Mouse (Mus musculus) limb, embryonic 15.5 days (tissue): ENCODE results near the gene Fam198b. TPM values are rescaled to one million over a fixed set of nuclear protein-coding genes. Genes with fewer than 3 reads are reported as not detected.

Source experiments
- ATAC-seq: fragments of 200-750 bp; cut with Nextera tagmentation; 2 replicates; pipeline ENCODE4 v1.8.0; 2017; ENCODE audit warnings: low read depth, moderate TSS enrichment; ENCODE audit not compliant: insufficient number of reproducible peaks, low FRiP score, low TSS enrichment
- H3K27ac ChIP-seq: fragments of 300-500 bp; sonication (generic); 2 replicates; pipeline ENCODE4 v1.5.1; 2015; ENCODE audit warnings: moderate library complexity, mild to moderate bottlenecking, inconsistent platforms
- H3K27me3 ChIP-seq: fragments of 300-500 bp; sonication (generic); 2 replicates; pipeline ENCODE4 v1.6.1; 2015; ENCODE audit warnings: inconsistent platforms
- H3K36me3 ChIP-seq: fragments of 300-500 bp; sonication (generic); 2 replicates; pipeline ENCODE4 v1.6.1; 2015; ENCODE audit warnings: inconsistent platforms
- H3K4me1 ChIP-seq: fragments of 300-500 bp; sonication (generic); 2 replicates; pipeline ENCODE4 v1.6.1; 2015; ENCODE audit warnings: inconsistent platforms
- H3K4me2 ChIP-seq: fragments of 300-500 bp; sonication (generic); 2 replicates; pipeline ENCODE4 v1.6.1; 2015; ENCODE audit warnings: mild to moderate bottlenecking, inconsistent platforms
- H3K4me3 ChIP-seq: fragments of 300-500 bp; sonication (generic); 2 replicates; pipeline ENCODE4 v1.5.1; 2015; ENCODE audit warnings: mild to moderate bottlenecking, inconsistent platforms
- H3K9ac ChIP-seq: fragments of 300-500 bp; sonication (generic); 2 replicates; pipeline ENCODE4 v1.6.1; 2015; ENCODE audit warnings: inconsistent platforms
- H3K9me3 ChIP-seq: fragments of 300-500 bp; sonication (generic); 2 replicates; pipeline ENCODE4 v1.6.1; 2016; ENCODE audit warnings: inconsistent platforms
- WGBS: fragments of 180-500 bp; shearing (Covaris S2); methylation state at CpG from one replicate; pipeline ENCODE4 v1.1.7; 2015; 5-methylcytosine and 5-hydroxymethylcytosine counted together
- polyA plus RNA-seq: library from polyadenylated mRNA; unstranded; fragments of >200 nt; fragmentation: Nextera tagmentation; extraction: Ambion mirVana; gene quantifications from 2 replicates; pipeline ENCODE4 v1.2.1, GENCODE M21; 2015

Gene Fam198b
- polyA plus RNA-seq, 1 experiment from 2014 or later: 20.1 TPM

GRCm38 (mm10) chr3:79904238-79904757 is 20.0 kb downstream of the Fam198b start:
- WGBS: 76% methylated on average over 10 of the region's 10 CpGs
- Histone ChIP-seq H3K27ac (no peak overlapping the region), H3K36me3 (no peaks in the 10 kb centered on the region), H3K9ac (no peak overlapping the region), H3K4me2 (no peak overlapping the region), H3K9me3 (no peaks in the 10 kb centered on the region), H3K4me3 (no peak overlapping the region), H3K27me3 (no peaks in the 10 kb centered on the region), H3K4me1 (no peaks in the 10 kb centered on the region)
- ATAC-seq: no peak

GRCm38 (mm10) chr3:79905397-79905796 is 21.1 kb downstream of the Fam198b start:
- no peak overlapping the region for H3K4me3 ChIP-seq

GRCm38 (mm10) chr3:79906250-79907045 is 22.1 kb downstream of the Fam198b start:
- H3K4me2 ChIP-seq: no peak overlapping the region
- WGBS: 72% methylated on average over 5 of the region's 5 CpGs
- no peak overlapping the region for H3K9ac ChIP-seq
- ATAC-seq: no peak
- H3K4me1 ChIP-seq: no peaks in the 10 kb centered on the region
- H3K36me3 ChIP-seq: no peaks in the 10 kb centered on the region
- H3K4me3 ChIP-seq: no peak overlapping the region
- no peaks in the 10 kb centered on the region for H3K9me3 ChIP-seq
- H3K27me3 ChIP-seq: no peaks in the 10 kb centered on the region
- no peak overlapping the region for H3K27ac ChIP-seq

More at GRCm38 (mm10) chr3:79905397-79905796, 21.1 kb downstream of the Fam198b start:
- Histone ChIP-seq H3K9me3 (no peaks in the 10 kb centered on the region), H3K36me3 (no peaks in the 10 kb centered on the region), H3K4me2 (no peak overlapping the region), H3K9ac (no peak overlapping the region), H3K27ac (no peak overlapping the region), H3K27me3 (no peaks in the 10 kb centered on the region), H3K4me1 (no peaks in the 10 kb centered on the region)
- no peak for ATAC-seq

GRCm38 (mm10) chr3:79907223-79907622 is 22.9 kb downstream of the Fam198b start:
- Histone ChIP-seq H3K4me2 (no peak overlapping the region), H3K27me3 (no peaks in the 10 kb centered on the region), H3K9ac (no peak overlapping the region), H3K4me1 (no peaks in the 10 kb centered on the region), H3K9me3 (no peaks in the 10 kb centered on the region), H3K36me3 (no peaks in the 10 kb centered on the region), H3K27ac (0 out of 2 replicates have a peak overlapping the region, but pooled peaks have one; percentile 17), H3K4me3 (no peak overlapping the region)
- WGBS: 47% methylated on average over 7 of the region's 7 CpGs
- no peak for ATAC-seq

GRCm38 (mm10) chr3:79910375-79911141 is 26.2 kb downstream of the Fam198b start:
- Histone ChIP-seq H3K4me1 (no peaks in the 10 kb centered on the region), H3K27ac (no peak overlapping the region), H3K4me3 (no peak overlapping the region), H3K9me3 (no peaks in the 10 kb centered on the region), H3K27me3 (no peaks in the 10 kb centered on the region), H3K4me2 (no peak overlapping the region), H3K9ac (no peak overlapping the region), H3K36me3 (no peaks in the 10 kb centered on the region)
- no peak for ATAC-seq
- WGBS: 69% methylated on average over 10 of the region's 10 CpGs

- Histone ChIP-seq H3K4me1 (no peaks in the 10 kb centered on the region), H3K36me3 (no peaks in the 10 kb centered on the region), H3K4me3 (no peak overlapping the region), H3K27ac (no peak overlapping the region), H3K27me3 (no peaks in the 10 kb centered on the region), H3K9me3 (no peaks in the 10 kb centered on the region), H3K9ac (no peak overlapping the region), H3K4me2 (no peak overlapping the region)
- 77% methylated on average over 3 of the region's 3 CpGs for WGBS
- ATAC-seq: no peak
These were observed 26.8 kb downstream of the Fam198b start for GRCm38 (mm10) chr3:79911166-79911565.

- H3K4me2 ChIP-seq: no peak overlapping the region
- H3K27me3 ChIP-seq: no peaks in the 10 kb centered on the region
- no peak overlapping the region for H3K27ac ChIP-seq
- H3K4me3 ChIP-seq: no peak overlapping the region
- 88% methylated on average over 5 of the region's 5 CpGs for WGBS
- no peaks in the 10 kb centered on the region for H3K4me1 ChIP-seq
- no peak for ATAC-seq
- no peak overlapping the region for H3K9ac ChIP-seq
- no peaks in the 10 kb centered on the region for H3K9me3 ChIP-seq
- H3K36me3 ChIP-seq: no peaks in the 10 kb centered on the region
These were observed 29.7 kb downstream of the Fam198b start for GRCm38 (mm10) chr3:79914012-79914411.

- Histone ChIP-seq H3K27me3 (no peaks in the 10 kb centered on the region), H3K36me3 (no peaks in the 10 kb centered on the region), H3K4me1 (no peaks in the 10 kb centered on the region), H3K4me2 (no peak overlapping the region), H3K4me3 (no peak overlapping the region), H3K27ac (no peak overlapping the region), H3K9ac (no peak overlapping the region), H3K9me3 (no peaks in the 10 kb centered on the region)
- no peak for ATAC-seq
- 82% methylated on average over 5 of the region's 5 CpGs for WGBS
These were observed 31.9 kb downstream of the Fam198b start for GRCm38 (mm10) chr3:79916185-79916584.

- Histone ChIP-seq H3K27ac (no peak overlapping the region), H3K9me3 (no peaks in the 10 kb centered on the region), H3K27me3 (no peaks in the 10 kb centered on the region), H3K4me3 (no peak overlapping the region), H3K36me3 (no peaks in the 10 kb centered on the region), H3K4me2 (no peak overlapping the region), H3K9ac (no peak overlapping the region), H3K4me1 (no peaks in the 10 kb centered on the region)
- no peak for ATAC-seq
These were observed 34.4 kb downstream of the Fam198b start for GRCm38 (mm10) chr3:79918761-79919160.

GRCm38 (mm10) chr3:79925950-79926697 is 41.8 kb downstream of the Fam198b start:
- H3K4me3 ChIP-seq: no peak overlapping the region
- no peak overlapping the region for H3K4me2 ChIP-seq
- H3K9ac ChIP-seq: no peak overlapping the region
- H3K27me3 ChIP-seq: no peaks in the 10 kb centered on the region
- H3K4me1 ChIP-seq: no peaks in the 10 kb centered on the region
- ATAC-seq: no peak
- H3K9me3 ChIP-seq: no peaks in the 10 kb centered on the region
- no peak overlapping the region for H3K27ac ChIP-seq
- H3K36me3 ChIP-seq: no peaks in the 10 kb centered on the region
- 62% methylated on average over 5 of the region's 5 CpGs for WGBS

- no peaks in the 10 kb centered on the region for H3K36me3 ChIP-seq
- H3K4me3 ChIP-seq: no peak overlapping the region
- H3K4me2 ChIP-seq: no peak overlapping the region
- H3K27ac ChIP-seq: no peak overlapping the region
- H3K9ac ChIP-seq: no peak overlapping the region
- WGBS: 69% methylated on average over 4 of the region's 4 CpGs
- H3K9me3 ChIP-seq: no peaks in the 10 kb centered on the region
- no peak for ATAC-seq
- H3K4me1 ChIP-seq: no peaks in the 10 kb centered on the region
- H3K27me3 ChIP-seq: no peaks in the 10 kb centered on the region
These were observed 42.7 kb downstream of the Fam198b start for GRCm38 (mm10) chr3:79927050-79927449.
